Mouse (Mus musculus) bone marrow, adult 2 months (tissue): ENCODE data around the gene Zfp28.

Experiments used
- CTCF ChIP-seq: fragments of 200-500 bp; IDR thresholded peaks from 2 replicates; pipeline ENCODE4 v1.5.1; 2011; ENCODE audit warnings: low read length, control low read depth; ENCODE audit not compliant: control insufficient read depth, insufficient read depth
- POLR2A ChIP-seq: fragments of 200-500 bp; IDR thresholded peaks from 2 replicates; pipeline ENCODE4 v1.6.1; 2011; ENCODE audit warnings: low read depth, mild to moderate bottlenecking, control low read depth, low read length, borderline replicate concordance; ENCODE audit not compliant: control insufficient read depth

GRCm38 (mm10) chr7:6344124-6344523 is 39.0 kb upstream of the Zfp28 start:
- no peak for TF ChIP-seq POLR2A
- no peak for TF ChIP-seq CTCF
